8 mouse cellular contexts compared by ENCODE assay signal in genomic region chr13:58128396-58128767, GRCm38 (mm10). TPM values are rescaled to one million over a fixed set of nuclear protein-coding genes. Genes with fewer than 3 reads are reported as not detected.
DNase-seq lines count a peak whose midpoint lies in the region; ATAC-seq and TF ChIP-seq lines count a peak whose summit lies in the region.

Gene Hnrnpa0 (minus strand): TSS chr13:58128556.

- H3K9ac ChIP-seq in heart, embryonic 13.5 days: peak within 1 kb of the TSS; percentile 100
- peak within 1 kb of the TSS; percentile 100 for H3K9ac ChIP-seq in liver, embryonic 11.5 days (ENCODE audit: low read depth, low read length)

- peak; percentile 98 for DNase-seq in CD4-positive, CD25-positive, alpha-beta regulatory T cell, adult 2 months (ENCODE audit: low read depth, low spot score)
- DNase-seq in kidney, postnatal 10 days: peak; percentile 98
- peak; percentile 92 for DNase-seq in liver, embryonic 11.5 days (ENCODE audit: low spot score)
- peak; percentile 96 to 99 for DNase-seq in spleen, postnatal 4 days (ENCODE audit: low spot score in 2 of 2)

- peaks cover 2% of the 10 kb centered on the region; the same call in 1 of the 2 replicates for H3K4me1 ChIP-seq in brown adipose tissue, adult 24 weeks (ENCODE audit: control insufficient read depth, insufficient read depth, insufficient read length, low read length)
- H3K4me1 ChIP-seq in heart, embryonic 13.5 days: peaks cover 37% of the 10 kb centered on the region
- H3K4me1 ChIP-seq in liver, embryonic 11.5 days (replicated peaks; ENCODE audit: control insufficient read depth, insufficient read depth, low read length): peaks cover 22% of the 10 kb centered on the region

- peak; percentile 79 for TF ChIP-seq POLR2A in myocyte (IDR thresholded peaks at IDR 0.05; ENCODE audit: insufficient read length, low read depth)

- H3K27ac ChIP-seq in brown adipose tissue, adult 24 weeks (replicated peaks; ENCODE audit: low read depth, low read length): peak within 1 kb of the TSS; percentile 98
- H3K27ac ChIP-seq in heart, embryonic 13.5 days (replicated peaks): peak within 1 kb of the TSS; percentile 97
- peak within 1 kb of the TSS; percentile 97 for H3K27ac ChIP-seq in liver, embryonic 11.5 days (ENCODE audit: low read depth, low read length)

- H3K79me2 ChIP-seq in myocyte (ENCODE audit: control insufficient read depth, insufficient read depth): peaks cover 19% of the 10 kb centered on the region

- H3K36me3 ChIP-seq in heart, embryonic 13.5 days: peaks cover 15% of the 10 kb centered on the region
- peaks cover 3% of the 10 kb centered on the region; the same call in 1 of the 2 replicates for H3K36me3 ChIP-seq in liver, embryonic 11.5 days (ENCODE audit: control insufficient read depth, insufficient read depth, low read length)
- H3K36me3 ChIP-seq in myocyte (ENCODE audit: control insufficient read depth, insufficient read depth): no peaks in the 10 kb centered on the region

- H3ac ChIP-seq in myocyte (ENCODE audit: control insufficient read depth, insufficient read length): peak within 1 kb of the TSS; percentile 99

- WGBS in heart, embryonic 13.5 days: 1% methylated on average over 48 of the region's 62 CpGs
- 1% methylated on average over 47 of the region's 62 CpGs for WGBS in liver, embryonic 11.5 days

- H3K9me3 ChIP-seq in heart, embryonic 13.5 days: no peaks in the 10 kb centered on the region
- H3K9me3 ChIP-seq in liver, embryonic 11.5 days (ENCODE audit: control insufficient read depth, low read length): no peaks in the 10 kb centered on the region

- H3K4me2 ChIP-seq in heart, embryonic 13.5 days: peak within 1 kb of the TSS; percentile 88
- peak within 1 kb of the TSS; percentile 83 for H3K4me2 ChIP-seq in liver, embryonic 11.5 days
- H3K4me2 ChIP-seq in myocyte (ENCODE audit: low read depth): peak within 1 kb of the TSS; percentile 86

- peak; percentile 77 for ATAC-seq in erythroid progenitor cell, adult 5-6 weeks (replicated peaks; ENCODE audit: low FRiP score, poor library complexity, severe bottlenecking)
- ATAC-seq in heart, embryonic 13.5 days (ENCODE audit: extremely low read depth, insufficient number of reproducible peaks, low FRiP score, low TSS enrichment): peak; percentile 92
- peak; percentile 90 for ATAC-seq in liver, embryonic 11.5 days (replicated peaks; ENCODE audit: low FRiP score)

- no peaks in the 10 kb centered on the region for H3K27me3 ChIP-seq in heart, embryonic 13.5 days (replicated peaks)
- H3K27me3 ChIP-seq in liver, embryonic 11.5 days (replicated peaks; ENCODE audit: control insufficient read depth, insufficient read depth, low read length): no peaks in the 10 kb centered on the region
- no peaks in the 10 kb centered on the region for H3K27me3 ChIP-seq in myocyte (ENCODE audit: control insufficient read depth, insufficient read depth, insufficient read length)

- H3K4me3 ChIP-seq in brown adipose tissue, adult 24 weeks (ENCODE audit: insufficient read depth, low read depth, low read length): peak within 1 kb of the TSS; percentile 90
- peak within 1 kb of the TSS; percentile 98 for H3K4me3 ChIP-seq in heart, embryonic 13.5 days
- peak within 1 kb of the TSS; percentile 98 for H3K4me3 ChIP-seq in liver, embryonic 11.5 days (ENCODE audit: low read depth, low read length)
- H3K4me3 ChIP-seq in myocyte: peak within 1 kb of the TSS; percentile 61

TF ChIP-seq in myocyte, 11 proteins besides CTCF, POLR2A, EP300 and RAD21:
- TF ChIP-seq POLR2AphosphoS2 (IDR thresholded peaks at IDR 0.05; ENCODE audit: insufficient read length, low read depth): peak; percentile 88
- peak; percentile 21 for TF ChIP-seq SRF (IDR thresholded peaks at IDR 0.05; ENCODE audit: control insufficient read depth, insufficient read length, low read depth)
- no peak for TF ChIP-seq USF1 (IDR thresholded peaks at IDR 0.05; ENCODE audit: low read depth)
- TF ChIP-seq CEBPB (IDR thresholded peaks at IDR 0.05; ENCODE audit: insufficient read depth, poor library complexity, severe bottlenecking): no peak

RNA-seq across cellular contexts. Expression of gene Hnrnpa0, which starts in this region (rescaled TPM):
- 31.9 and 46.9 TPM in 2 replicates for polyA plus RNA-seq in brown adipose tissue, adult 24 weeks (2012; ENCODE audit: insufficient read depth, insufficient read length, missing spikeins)
- total RNA-seq in erythroid progenitor cell, adult 5-6 weeks (2015; ENCODE audit: low replicate concordance): 32.4 and 38.1 TPM in 2 replicates
- total RNA-seq in erythroid progenitor cell, adult 5-6 weeks (2017; ENCODE audit: low replicate concordance): 21.2 and 38.1 TPM in 2 replicates
- polyA plus RNA-seq in heart, embryonic 13.5 days (2015; fragmentation: Nextera tagmentation; extraction: Ambion mirVana): 18.6 and 18.8 TPM in 2 replicates
- 18.7 and 22.8 TPM in 2 replicates for polyA plus RNA-seq in liver, embryonic 11.5 days (2014; fragmentation: Nextera tagmentation; extraction: Ambion mirVana)
- 122 TPM for polyA plus RNA-seq in myocyte (2012; fragmentation: generic; extraction: Trizol)

Comparison
In these comparisons a context has a peak if more than half of its experiments do, and no peak if none do; other contexts are left out.
1. Peak in every context shown above with its lines: DNase-seq, ATAC-seq, H3K4me3 ChIP-seq and H3K27ac ChIP-seq.